Comparison of ENCODE assay signal across 9 mouse cellular contexts in the genomic region with DNA sequence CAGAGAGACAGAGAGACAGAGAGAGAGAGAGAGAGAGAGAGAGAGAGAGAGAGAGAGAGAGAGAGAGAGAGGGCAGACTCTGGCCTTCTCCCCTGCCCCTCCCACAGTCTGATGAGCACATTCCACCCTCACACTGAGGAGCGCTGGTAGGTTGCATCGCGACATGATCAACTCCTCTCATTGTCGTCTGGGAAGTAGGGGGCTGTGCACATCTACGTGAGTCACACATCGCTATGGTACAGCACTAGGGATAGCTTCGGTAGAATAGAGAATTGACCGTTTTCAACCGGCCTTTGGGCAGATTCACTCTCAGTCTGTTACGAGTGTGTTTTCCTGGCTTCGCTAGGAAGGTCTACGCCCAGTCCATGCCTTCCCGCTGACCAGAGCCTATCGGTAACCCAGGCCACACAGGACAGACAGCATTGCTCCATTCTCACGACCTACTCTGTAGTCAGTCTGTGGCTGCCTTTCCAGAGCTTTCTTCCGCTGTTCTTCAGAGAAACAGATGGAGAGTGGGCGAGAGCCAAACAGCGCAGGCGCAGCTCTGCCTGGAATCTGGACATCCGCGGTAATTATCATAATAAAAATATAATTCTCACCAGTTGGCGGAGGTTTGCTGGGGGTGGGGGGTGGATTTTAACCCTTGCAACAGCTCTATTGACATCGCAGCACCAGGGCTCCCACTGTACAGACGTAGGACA.
A peak's percentile ranks its signal among the peaks of the same experiment; 100 is the strongest.
DNase-seq lines count a peak whose midpoint lies in the region; ATAC-seq and TF ChIP-seq lines count a peak whose summit lies in the region.
"Had no signal": no experiment of that assay in that cellular context is flagged by ENCODE, and none has a peak within 500 bp of the region (broad histone marks: within the 10 kb centered on the region; RNA-seq: fewer than 3 reads in every experiment).

No protein-coding gene starts in this region.

- no peak overlapping the region for H3K4me2 ChIP-seq in hindbrain, embryonic 13.5 days
- peak overlapping the region; percentile 16 for H3K4me2 ChIP-seq in hindbrain, embryonic 15.5 days
- H3K4me2 ChIP-seq in midbrain, embryonic 12.5 days (replicated peaks) = no peak overlapping the region

- H3K9ac ChIP-seq in hindbrain, embryonic 13.5 days = no peak overlapping the region
- no peak overlapping the region for H3K9ac ChIP-seq in hindbrain, embryonic 15.5 days
- H3K9ac ChIP-seq in midbrain, embryonic 12.5 days (replicated peaks) = no peak overlapping the region

- peaks cover 16% of the 10 kb centered on the region for H3K4me1 ChIP-seq in hindbrain, embryonic 13.5 days (replicated peaks)
- peaks cover 5% of the 10 kb centered on the region; the same call in 1 of the 2 replicates for H3K4me1 ChIP-seq in hindbrain, embryonic 10.5 days (replicated peaks)
- peaks cover 6% of the 10 kb centered on the region; the same call in 1 of the 2 replicates for H3K4me1 ChIP-seq in cortical plate, adult 2 months (ENCODE audit: control insufficient read depth, insufficient read depth, low read length)
- peaks cover 14% of the 10 kb centered on the region for H3K4me1 ChIP-seq in hindbrain, embryonic 15.5 days (replicated peaks)
- H3K4me1 ChIP-seq in midbrain, embryonic 12.5 days = peaks cover 17% of the 10 kb centered on the region; the same call in 1 of the 2 replicates

- DNase-seq in hindbrain, embryonic 10.5 days (ENCODE audit: low spot score) = no peak
- DNase-seq in lung, postnatal 25 days (ENCODE audit: low spot score) = no peak
- no peak for DNase-seq in natural killer cell, adult 2 months (ENCODE audit: low spot score in 2 of 2)

- H3K27me3 ChIP-seq in hindbrain, embryonic 13.5 days = peaks cover 2% of the 10 kb centered on the region; the same call in 1 of the 2 replicates
- no peaks in the 10 kb centered on the region for H3K27me3 ChIP-seq in hindbrain, embryonic 10.5 days (ENCODE audit: insufficient read depth, poor library complexity, severe bottlenecking)
- H3K27me3 ChIP-seq in hindbrain, embryonic 15.5 days = no peaks in the 10 kb centered on the region
- no peaks in the 10 kb centered on the region; the same call in none of the 2 replicates for H3K27me3 ChIP-seq in midbrain, embryonic 12.5 days

- H3K36me3 ChIP-seq in hindbrain, embryonic 13.5 days = no peaks in the 10 kb centered on the region
- H3K36me3 ChIP-seq in hindbrain, embryonic 10.5 days = no peaks in the 10 kb centered on the region
- no peaks in the 10 kb centered on the region for H3K36me3 ChIP-seq in hindbrain, embryonic 15.5 days
- no peaks in the 10 kb centered on the region for H3K36me3 ChIP-seq in midbrain, embryonic 12.5 days

- peak; percentile 23; the same call in 1 of the 2 replicates for TF ChIP-seq POLR2A in cortical plate, adult 2 months (IDR thresholded peaks at IDR 0.05; ENCODE audit: extremely low read depth, insufficient read depth, low read length)

- no peak for TF ChIP-seq CTCF in cortical plate, adult 2 months (IDR thresholded peaks at IDR 0.05; ENCODE audit: extremely low read depth, insufficient read depth, low read length)

- no peak overlapping the region for H3K27ac ChIP-seq in hindbrain, embryonic 13.5 days
- no peak overlapping the region for H3K27ac ChIP-seq in hindbrain, embryonic 10.5 days
- peak overlapping the region; percentile 73 for H3K27ac ChIP-seq in cortical plate, adult 2 months (ENCODE audit: insufficient read depth, low read length)
- no peak overlapping the region for H3K27ac ChIP-seq in hindbrain, embryonic 15.5 days (replicated peaks)
- H3K27ac ChIP-seq in midbrain, embryonic 12.5 days (replicated peaks) = no peak overlapping the region
- H3K27ac ChIP-seq: macrophage had no signal

- WGBS in hindbrain, embryonic 13.5 days = 74% methylated on average over 24 of the region's 24 CpGs
- 91% methylated on average over 24 of the region's 24 CpGs for WGBS in hindbrain, embryonic 10.5 days
- WGBS in hindbrain, embryonic 15.5 days = 65% methylated on average over 24 of the region's 24 CpGs
- WGBS in midbrain, embryonic 12.5 days = 90% methylated on average over 24 of the region's 24 CpGs

- H3K9me3 ChIP-seq in hindbrain, embryonic 13.5 days = no peaks in the 10 kb centered on the region
- H3K9me3 ChIP-seq in hindbrain, embryonic 10.5 days = no peaks in the 10 kb centered on the region
- no peaks in the 10 kb centered on the region for H3K9me3 ChIP-seq in hindbrain, embryonic 15.5 days
- no peaks in the 10 kb centered on the region for H3K9me3 ChIP-seq in midbrain, embryonic 12.5 days

- ATAC-seq in hindbrain, embryonic 13.5 days (ENCODE audit: low FRiP score) = peak; percentile 59
- ATAC-seq in hindbrain, embryonic 15.5 days (ENCODE audit: low FRiP score, low read depth) = peak; percentile 68
- ATAC-seq in midbrain, embryonic 12.5 days (ENCODE audit: low FRiP score, low read depth) = peak; percentile 52
- no peak for ATAC-seq in megakaryocyte, adult 5-6 weeks (ENCODE audit: poor library complexity, severe bottlenecking)

- no peak overlapping the region for H3K4me3 ChIP-seq in hindbrain, embryonic 13.5 days
- no peak overlapping the region for H3K4me3 ChIP-seq in hindbrain, embryonic 10.5 days
- no peak overlapping the region for H3K4me3 ChIP-seq in cortical plate, adult 2 months (ENCODE audit: insufficient read depth, low read length)
- H3K4me3 ChIP-seq in hindbrain, embryonic 15.5 days = no peak overlapping the region
- H3K4me3 ChIP-seq in midbrain, embryonic 12.5 days = no peak overlapping the region
